Comparison of ENCODE assay signal across 18 mouse cellular contexts in the genomic region with DNA sequence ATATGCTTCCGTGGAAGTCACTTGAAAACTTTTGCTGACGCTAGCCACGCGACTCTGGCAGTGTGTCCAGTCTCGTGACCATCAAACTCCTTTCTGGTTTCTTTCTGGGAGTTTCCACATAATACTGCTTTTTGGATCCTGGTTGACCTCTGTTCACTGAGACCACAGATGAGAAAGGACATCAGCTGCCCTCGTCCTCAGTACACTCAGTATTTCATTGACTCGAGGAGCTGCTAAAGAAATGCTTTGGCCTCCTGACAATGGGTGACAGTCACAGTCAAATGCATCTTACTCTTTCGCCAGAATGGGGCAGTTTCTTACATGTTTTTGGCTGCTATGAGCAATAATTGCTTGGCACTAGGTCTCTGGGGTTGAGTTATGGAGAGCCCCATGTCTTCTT. TPM values are rescaled to one million over a fixed set of nuclear protein-coding genes. Genes with fewer than 3 reads are reported as not detected.
"Had no signal": no experiment of that assay in that cellular context is flagged by ENCODE, and none has a peak within 500 bp of the region (broad histone marks: within the 10 kb centered on the region; RNA-seq: fewer than 3 reads in every experiment).

No protein-coding gene starts in this region.

- H3K36me3 ChIP-seq: liver, embryonic 12.5 days; midbrain, embryonic 10.5 days; midbrain, embryonic 13.5 days; neural tube, embryonic 13.5 days; neural tube, embryonic 15.5 days; stomach, embryonic 15.5 days had no signal

- H3K27ac ChIP-seq: liver, embryonic 12.5 days; liver, embryonic 14.5 days; midbrain, embryonic 10.5 days; midbrain, embryonic 13.5 days; neural tube, embryonic 13.5 days; neural tube, embryonic 15.5 days; stomach, embryonic 15.5 days; stomach, postnatal 0 days had no signal

- H3K9ac ChIP-seq: liver, embryonic 12.5 days; liver, embryonic 14.5 days; lung, embryonic 14.5 days; midbrain, embryonic 13.5 days; neural tube, embryonic 13.5 days; neural tube, embryonic 15.5 days; stomach, embryonic 15.5 days had no signal

- H3K4me3 ChIP-seq: liver, embryonic 12.5 days; midbrain, embryonic 10.5 days; midbrain, embryonic 13.5 days; myocyte; neural tube, embryonic 13.5 days; neural tube, embryonic 15.5 days; stomach, embryonic 15.5 days had no signal

- H3K4me1 ChIP-seq: liver, embryonic 12.5 days; midbrain, embryonic 10.5 days; midbrain, embryonic 13.5 days; neural tube, embryonic 13.5 days; neural tube, embryonic 15.5 days; stomach, embryonic 15.5 days had no signal

- H3K27me3 ChIP-seq: liver, embryonic 12.5 days; midbrain, embryonic 13.5 days; neural tube, embryonic 13.5 days; neural tube, embryonic 15.5 days; stomach, embryonic 15.5 days had no signal

- ATAC-seq: liver, embryonic 12.5 days; midbrain, embryonic 13.5 days; midbrain, embryonic 16.5 days had no signal

- H3K4me2 ChIP-seq: liver, embryonic 12.5 days; lung, embryonic 14.5 days; midbrain, embryonic 13.5 days; neural tube, embryonic 13.5 days; neural tube, embryonic 15.5 days; stomach, embryonic 15.5 days had no signal

- DNase-seq: lung, adult 18-20 months; lung, embryonic 14.5 days; lung, postnatal 14 days; lung, postnatal 4 days; right cerebral cortex, postnatal 14 days; thymus, adult 2 months had no signal

- H3K9me3 ChIP-seq: midbrain, embryonic 13.5 days; neural tube, embryonic 13.5 days; neural tube, embryonic 15.5 days; stomach, embryonic 15.5 days had no signal

RNA-seq across cellular contexts. Expression of a gene that starts 17.8 kb away (rescaled TPM):
- polyA plus RNA-seq: liver, embryonic 12.5 days; liver, embryonic 14.5 days; liver, embryonic 16.5 days; lung, embryonic 14.5 days; midbrain, embryonic 10.5 days; midbrain, embryonic 13.5 days; midbrain, embryonic 16.5 days; neural tube, embryonic 11.5 days; neural tube, embryonic 13.5 days; neural tube, embryonic 15.5 days; stomach, embryonic 15.5 days; stomach, postnatal 0 days had no signal

RNA-seq across cellular contexts. Expression of a gene that starts 27.4 kb away (rescaled TPM):
- polyA plus RNA-seq: midbrain, embryonic 13.5 days had no signal
